Mouse (Mus musculus) stomach, embryonic 14.5 days (tissue): ENCODE results near the gene Ltf. TPM values are rescaled to one million over a fixed set of nuclear protein-coding genes. Genes with fewer than 3 reads are reported as not detected.

ENCODE experiments used
- ATAC-seq: fragments of 200-750 bp; cut with Nextera tagmentation; 2 replicates; pipeline ENCODE4 v1.8.0; 2017; ENCODE audit warnings: low read depth, moderate TSS enrichment; ENCODE audit not compliant: insufficient number of reproducible peaks, insufficient read depth, low FRiP score
- H3K27ac ChIP-seq: fragments of 300-500 bp; sonication (generic); 2 replicates; pipeline ENCODE4 v1.5.1; 2014; ENCODE audit warnings: mild to moderate bottlenecking, low read length, moderate library complexity, mixed read lengths
- H3K27me3 ChIP-seq: fragments of 300-500 bp; sonication (generic); 2 replicates; pipeline ENCODE4 v1.6.1; 2014; ENCODE audit warnings: low read length, control low read depth, mixed read lengths; ENCODE audit not compliant: control insufficient read depth, insufficient read depth
- H3K36me3 ChIP-seq: fragments of 300-500 bp; sonication (generic); 2 replicates; pipeline ENCODE4 v1.6.1; 2014; ENCODE audit warnings: mild to moderate bottlenecking, control low read depth, low read length, moderate library complexity, mixed read lengths; ENCODE audit not compliant: control insufficient read depth, insufficient read depth
- H3K4me1 ChIP-seq: fragments of 300-500 bp; sonication (generic); 2 replicates; pipeline ENCODE4 v1.6.1; 2014; ENCODE audit warnings: low read length, control low read depth, mixed read lengths; ENCODE audit not compliant: control insufficient read depth, insufficient read depth
- H3K4me2 ChIP-seq: fragments of 300-500 bp; sonication (generic); replicated peaks from 2 replicates; pipeline ENCODE4 v1.6.1; 2014; ENCODE audit warnings: low read depth, low read length, control low read depth
- H3K4me3 ChIP-seq: fragments of 300-500 bp; sonication (generic); 2 replicates; pipeline ENCODE4 v1.5.1; 2014; ENCODE audit warnings: low read depth, low read length, control low read depth
- H3K9ac ChIP-seq: fragments of 300-500 bp; sonication (generic); replicated peaks from 2 replicates; pipeline ENCODE4 v1.6.1; 2014; ENCODE audit warnings: low read depth, mild to moderate bottlenecking, control low read depth, low read length, moderate library complexity, mixed read lengths
- H3K9me3 ChIP-seq: fragments of 300-500 bp; sonication (generic); 2 replicates; pipeline ENCODE4 v1.6.1; 2016; ENCODE audit warnings: low read depth, low read length, control low read depth; ENCODE audit not compliant: control insufficient read depth
- WGBS: fragments of 180-500 bp; shearing (Covaris S2); extraction: QIAGEN DNeasy Blood & Tissue Kit; methylation state at CpG from one replicate; pipeline ENCODE4 v1.1.7; 2014; 5-methylcytosine and 5-hydroxymethylcytosine counted together
- polyA plus RNA-seq: library from polyadenylated mRNA; unstranded; fragments of >200 nt; fragmentation: Nextera tagmentation; extraction: Ambion mirVana; gene quantifications from 2 replicates; pipeline ENCODE4 v1.2.1, GENCODE M21; 2014

Ltf gene
- polyA plus RNA-seq, 1 experiment from 2014 or later: 2.2 TPM

DNA sequence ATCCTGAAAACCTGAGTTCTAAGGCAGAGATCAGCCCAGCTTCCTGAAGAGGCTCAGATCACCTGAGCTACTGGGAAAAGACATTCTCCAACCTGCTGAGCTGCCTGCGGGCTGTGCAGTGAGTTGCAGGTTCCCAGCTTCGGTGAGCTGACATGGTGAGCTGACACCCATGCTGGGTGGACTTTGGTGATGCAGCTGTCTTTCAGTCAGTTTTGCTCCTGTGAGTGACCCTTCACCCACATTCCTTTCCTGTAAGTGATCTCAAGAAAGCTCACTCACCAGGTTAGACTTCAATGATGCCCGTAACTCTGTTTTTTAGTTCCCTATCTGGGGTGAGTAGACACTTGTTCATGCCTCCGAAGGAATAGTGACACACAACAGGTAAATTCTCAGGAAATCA, 66.3 kb downstream of the Ltf start:
- H3K36me3 ChIP-seq: no peaks in the 10 kb centered on the region
- ATAC-seq: no peak

DNA sequence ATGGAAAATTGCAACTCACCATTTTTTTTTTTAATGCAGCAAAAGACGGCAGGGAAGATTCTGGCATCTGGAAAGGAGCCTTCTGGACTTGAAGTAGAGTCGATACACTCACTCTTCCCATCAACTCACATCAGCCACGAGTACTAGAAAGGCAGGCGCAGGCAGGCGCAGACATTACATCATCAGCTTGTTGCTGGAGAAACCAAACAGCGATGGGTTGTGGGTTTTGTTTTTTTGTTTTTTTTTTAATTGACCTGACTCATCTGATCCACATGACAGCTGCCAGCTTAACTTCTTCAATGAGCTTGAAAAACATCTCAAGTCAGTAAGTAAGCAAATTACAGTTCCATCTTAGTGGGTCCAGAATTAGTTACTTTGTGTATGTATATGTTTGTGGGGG, 67.1 kb downstream of the Ltf start:
- H3K27ac ChIP-seq: no peak overlapping the region
- H3K4me1 ChIP-seq: peaks cover 5% of the 10 kb centered on the region; the same call in 1 of the 2 replicates
- no peaks in the 10 kb centered on the region for H3K27me3 ChIP-seq
- H3K9me3 ChIP-seq: no peaks in the 10 kb centered on the region
- no peaks in the 10 kb centered on the region for H3K36me3 ChIP-seq
- no peak for ATAC-seq
- H3K4me2 ChIP-seq: no peak overlapping the region
- H3K9ac ChIP-seq: no peak overlapping the region
- H3K4me3 ChIP-seq: no peak overlapping the region
- WGBS: 61% methylated on average over 6 of the region's 6 CpGs

More for the DNA sequence above, 66.3 kb downstream of the Ltf start:
- Histone ChIP-seq H3K4me2 (no peak overlapping the region), H3K4me3 (no peak overlapping the region), H3K4me1 (peaks cover 5% of the 10 kb centered on the region; the same call in 1 of the 2 replicates), H3K27me3 (no peaks in the 10 kb centered on the region), H3K9ac (no peak overlapping the region), H3K27ac (no peak overlapping the region), H3K9me3 (no peaks in the 10 kb centered on the region)
- 50% methylated on average over 4 of the region's 4 CpGs for WGBS

DNA sequence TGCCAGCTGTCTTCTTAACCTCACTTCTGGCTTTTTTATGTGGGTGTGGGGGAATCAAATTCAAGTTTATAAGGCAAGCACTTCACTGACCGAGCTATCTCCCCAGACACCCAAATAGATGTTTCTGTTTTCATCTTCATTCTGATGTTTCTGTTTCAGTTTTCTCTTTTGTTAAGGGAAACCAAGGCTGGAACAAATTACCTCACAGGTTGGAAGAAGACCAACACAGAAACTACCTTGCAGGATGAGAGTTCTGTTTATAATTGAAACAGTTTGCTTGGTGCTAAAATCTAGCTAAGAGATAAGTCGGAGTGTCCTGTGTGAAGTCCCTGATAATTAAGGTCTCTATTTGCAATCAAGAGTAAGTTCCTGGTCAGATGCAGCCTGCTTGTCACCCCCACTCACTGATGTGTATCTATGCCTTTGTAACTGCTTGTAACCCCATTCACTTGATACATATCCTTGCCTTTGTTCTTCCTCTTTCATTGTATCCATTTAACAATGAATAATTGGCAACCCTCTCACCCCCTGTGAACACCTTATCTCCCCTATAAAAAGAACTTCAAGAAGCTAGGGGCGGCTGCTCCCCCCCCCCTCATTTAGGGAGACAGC, 68.0 kb downstream of the Ltf start:
- Histone ChIP-seq H3K4me3 (no peak overlapping the region), H3K4me2 (no peak overlapping the region), H3K27ac (no peak overlapping the region), H3K27me3 (no peaks in the 10 kb centered on the region), H3K9me3 (no peaks in the 10 kb centered on the region), H3K9ac (no peak overlapping the region), H3K4me1 (peaks cover 5% of the 10 kb centered on the region; the same call in 1 of the 2 replicates), H3K36me3 (no peaks in the 10 kb centered on the region)
- 41% methylated on average over 3 of the region's 3 CpGs for WGBS
- ATAC-seq: no peak

DNA sequence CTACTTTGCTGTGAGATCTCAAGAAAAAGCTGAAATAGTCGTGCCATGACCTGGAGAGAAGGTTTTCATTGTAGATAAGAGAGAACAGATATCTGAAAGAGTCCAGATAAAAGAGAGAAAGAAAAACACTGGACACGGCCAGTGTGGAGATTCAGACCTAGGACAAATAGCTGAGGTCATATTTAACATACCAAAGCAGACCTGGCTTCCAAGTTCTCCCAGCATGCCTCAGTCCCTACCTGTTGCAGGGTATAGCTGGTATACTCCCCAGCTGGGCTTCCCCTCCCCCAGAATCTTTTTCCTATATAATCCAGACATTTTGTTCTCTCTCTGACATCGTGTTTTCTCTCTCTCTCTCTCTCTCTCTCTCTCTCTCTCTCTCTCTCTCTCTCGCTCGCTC, 68.9 kb downstream of the Ltf start:
- 14% methylated on average over 5 of the region's 5 CpGs for WGBS
- no peak overlapping the region for H3K27ac ChIP-seq
- no peaks in the 10 kb centered on the region for H3K9me3 ChIP-seq
- no peak overlapping the region for H3K4me2 ChIP-seq
- peaks cover 5% of the 10 kb centered on the region; the same call in 1 of the 2 replicates for H3K4me1 ChIP-seq
- no peaks in the 10 kb centered on the region for H3K36me3 ChIP-seq
- ATAC-seq: peak; percentile 53; the same call in 1 of the 2 replicates
- H3K4me3 ChIP-seq: no peak overlapping the region
- H3K9ac ChIP-seq: no peak overlapping the region
- no peaks in the 10 kb centered on the region for H3K27me3 ChIP-seq

DNA sequence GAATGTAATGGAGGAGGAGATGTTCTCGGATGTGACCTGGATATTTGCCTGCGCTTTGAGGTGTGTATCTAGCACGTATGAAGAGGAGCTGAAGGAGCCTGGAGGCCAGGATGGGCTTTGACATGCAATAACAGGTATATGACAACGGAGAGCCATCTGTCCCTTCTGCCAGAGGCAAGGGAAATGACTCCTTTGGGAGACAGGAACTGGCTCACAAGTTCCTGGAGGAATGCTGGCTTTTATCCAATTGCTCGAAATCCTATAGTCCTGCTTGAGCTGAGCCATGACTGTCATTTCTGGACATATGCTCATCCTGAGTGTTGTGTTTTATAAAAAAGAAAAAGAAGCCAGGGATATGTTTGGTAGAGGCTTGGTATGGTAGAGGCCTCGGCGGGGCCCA, 69.8 kb downstream of the Ltf start:
- Histone ChIP-seq H3K9ac (no peak overlapping the region), H3K9me3 (no peaks in the 10 kb centered on the region), H3K27ac (no peak overlapping the region), H3K4me1 (peaks cover 5% of the 10 kb centered on the region; the same call in 1 of the 2 replicates), H3K4me3 (no peak overlapping the region), H3K36me3 (no peaks in the 10 kb centered on the region), H3K4me2 (no peak overlapping the region), H3K27me3 (no peaks in the 10 kb centered on the region)
- 36% methylated on average over 7 of the region's 7 CpGs for WGBS
- no peak for ATAC-seq

Other genes with a start within 250 kb of the Ltf start
- 0.16 TPM in 1 of 2 replicates, not detected in the other for gene Prss42, start 221.1 kb upstream of the Ltf start, polyA plus RNA-seq
- gene Prss44, start 205.3 kb upstream of the Ltf start, polyA plus RNA-seq: not detected in 2 replicates
- gene Prss43, start 192.6 kb upstream of the Ltf start, polyA plus RNA-seq: not detected in 2 replicates
- not detected in 2 replicates for gene Prss45, start 184.7 kb upstream of the Ltf start, polyA plus RNA-seq
- gene Prss46, start 174.8 kb upstream of the Ltf start, polyA plus RNA-seq: not detected in 2 replicates
- gene Prss50, start 161.3 kb upstream of the Ltf start, polyA plus RNA-seq: 0.55 TPM in 1 of 2 replicates, not detected in the other
- gene Als2cl, start 139.4 kb upstream of the Ltf start, polyA plus RNA-seq: 4.9 and 5.8 TPM in 2 replicates
- 0.38 and 0.67 TPM in 2 replicates for gene Tmie, start 139.2 kb upstream of the Ltf start, polyA plus RNA-seq
- gene Fam240a, start 102.4 kb upstream of the Ltf start, polyA plus RNA-seq: not detected in 2 replicates
- not detected in 2 replicates for gene Tdgf1, start 73.1 kb upstream of the Ltf start, polyA plus RNA-seq
- gene Lrrc2, start 67.7 kb upstream of the Ltf start, polyA plus RNA-seq: not detected in 2 replicates
- gene Rtp3, start 28.7 kb upstream of the Ltf start, polyA plus RNA-seq: 0.38 TPM in 1 of 2 replicates, not detected in the other
- 1.0 and 2.2 TPM in 2 replicates for gene Ccrl2, start 38.2 kb downstream of the Ltf start, polyA plus RNA-seq
- gene Lrrfip2, start 98.3 kb downstream of the Ltf start, polyA plus RNA-seq: 34.5 and 35.0 TPM in 2 replicates